Mouse (Mus musculus) heart, embryonic 13.5 days (tissue): Measurements from ENCODE around the gene 2900026A02Rik. TPM values are rescaled to one million over a fixed set of nuclear protein-coding genes. Genes with fewer than 3 reads are reported as not detected.
"Not testable (repeated sequence)": the region's sequence is repeated elsewhere in the genome, so short reads cannot be mapped to it uniquely, and the experiment has no call there.

ENCODE experiments used
- ATAC-seq: fragments of 200-750 bp; cut with Nextera tagmentation; 2 replicates; pipeline ENCODE4 v1.8.0; 2017; ENCODE audit warnings: moderate TSS enrichment; ENCODE audit not compliant: insufficient number of reproducible peaks, low FRiP score, low TSS enrichment; ENCODE audit errors: extremely low read depth
- H3K27ac ChIP-seq: fragments of 300-500 bp; sonication (generic); replicated peaks from 2 replicates; pipeline ENCODE4 v1.5.1; 2015; ENCODE audit warnings: moderate library complexity, mild to moderate bottlenecking, inconsistent platforms
- H3K27me3 ChIP-seq: fragments of 300-500 bp; sonication (generic); replicated peaks from 2 replicates; pipeline ENCODE4 v1.6.1; 2015; ENCODE audit warnings: mild to moderate bottlenecking, inconsistent platforms
- H3K36me3 ChIP-seq: fragments of 300-500 bp; sonication (generic); 2 replicates; pipeline ENCODE4 v1.6.1; 2015; ENCODE audit warnings: mild to moderate bottlenecking, inconsistent platforms
- H3K4me1 ChIP-seq: fragments of 300-500 bp; sonication (generic); 2 replicates; pipeline ENCODE4 v1.6.1; 2015; ENCODE audit warnings: inconsistent platforms
- H3K4me2 ChIP-seq: fragments of 300-500 bp; sonication (generic); 2 replicates; pipeline ENCODE4 v1.6.1; 2015; ENCODE audit warnings: inconsistent platforms, mild to moderate bottlenecking, moderate library complexity
- H3K4me3 ChIP-seq: fragments of 300-500 bp; sonication (generic); 2 replicates; pipeline ENCODE4 v1.5.1; 2015; ENCODE audit warnings: moderate library complexity, mild to moderate bottlenecking, inconsistent platforms
- H3K9ac ChIP-seq: fragments of 300-500 bp; sonication (generic); 2 replicates; pipeline ENCODE4 v1.6.1; 2015; ENCODE audit warnings: inconsistent platforms, mild to moderate bottlenecking, moderate library complexity
- H3K9me3 ChIP-seq: fragments of 300-500 bp; sonication (generic); 2 replicates; pipeline ENCODE4 v1.6.1; 2016; ENCODE audit warnings: inconsistent platforms
- WGBS: fragments of 180-500 bp; shearing (Covaris S2); methylation state at CpG from one replicate; pipeline ENCODE4 v1.1.7; 2015; ENCODE audit warnings: mixed read lengths; 5-methylcytosine and 5-hydroxymethylcytosine counted together
- polyA plus RNA-seq: library from polyadenylated mRNA; unstranded; fragments of >200 nt; fragmentation: Nextera tagmentation; extraction: Ambion mirVana; gene quantifications from 2 replicates; pipeline ENCODE4 v1.2.1, GENCODE M21; 2015

2900026A02Rik gene
- polyA plus RNA-seq, 1 experiment from 2014 or later: 14.8 TPM

GRCm38 (mm10) chr5:113119291-113119690 is 101.7 kb downstream of the 2900026A02Rik start:
- peaks cover 98% of the 10 kb centered on the region for H3K4me1 ChIP-seq
- H3K4me2 ChIP-seq: no peak overlapping the region
- WGBS: 50% methylated on average over 9 of the region's 9 CpGs
- no peaks in the 10 kb centered on the region for H3K27me3 ChIP-seq
- 0 out of 2 replicates have a peak overlapping the region, but pooled peaks have one; percentile 29 for H3K9ac ChIP-seq
- peak overlapping the region; percentile 28; the same call in 1 of the 2 replicates for H3K27ac ChIP-seq
- 0 out of 2 replicates have a peak, but pooled peaks cover 3% of the 10 kb centered on the region for H3K36me3 ChIP-seq
- no peak for ATAC-seq
- no peaks in the 10 kb centered on the region for H3K9me3 ChIP-seq
- H3K4me3 ChIP-seq: no peak overlapping the region

GRCm38 (mm10) chr5:113118695-113119094 is 102.3 kb downstream of the 2900026A02Rik start:
- Histone ChIP-seq H3K9me3 (no peaks in the 10 kb centered on the region), H3K4me1 (peaks cover 98% of the 10 kb centered on the region), H3K36me3 (0 out of 2 replicates have a peak, but pooled peaks cover 3% of the 10 kb centered on the region), H3K4me2 (no peak overlapping the region), H3K27me3 (no peaks in the 10 kb centered on the region), H3K9ac (peak overlapping the region; percentile 29; the same call in 1 of the 2 replicates), H3K27ac (peak overlapping the region; percentile 26), H3K4me3 (no peak overlapping the region)
- no peak for ATAC-seq
- WGBS: 42% methylated on average over 6 of the region's 6 CpGs

GRCm38 (mm10) chr5:113117361-113117760 is 103.7 kb downstream of the 2900026A02Rik start:
- H3K9ac ChIP-seq: no peak overlapping the region
- no peaks in the 10 kb centered on the region for H3K9me3 ChIP-seq
- peaks cover 98% of the 10 kb centered on the region for H3K4me1 ChIP-seq
- no peak overlapping the region for H3K4me3 ChIP-seq
- no peaks in the 10 kb centered on the region for H3K27me3 ChIP-seq
- no peak overlapping the region for H3K4me2 ChIP-seq
- WGBS: 62% methylated on average over 5 of the region's 5 CpGs
- no peak overlapping the region for H3K27ac ChIP-seq
- H3K36me3 ChIP-seq: 0 out of 2 replicates have a peak, but pooled peaks cover 3% of the 10 kb centered on the region
- no peak for ATAC-seq

- Histone ChIP-seq H3K4me2 (no peak overlapping the region), H3K4me1 (peaks cover 98% of the 10 kb centered on the region), H3K9me3 (no peaks in the 10 kb centered on the region), H3K27me3 (no peaks in the 10 kb centered on the region), H3K4me3 (no peak overlapping the region), H3K9ac (peak overlapping the region; percentile 52), H3K36me3 (0 out of 2 replicates have a peak, but pooled peaks cover 3% of the 10 kb centered on the region), H3K27ac (peak overlapping the region; percentile 99)
- ATAC-seq: no peak; the same call in 1 of the 2 replicates
- WGBS: 55% methylated on average over 10 of the region's 10 CpGs
Measured at GRCm38 (mm10) chr5:113115896-113116295, 105.1 kb downstream of the 2900026A02Rik start.

- Histone ChIP-seq H3K27ac (peak overlapping the region; percentile 99), H3K27me3 (no peaks in the 10 kb centered on the region), H3K9ac (peak overlapping the region; percentile 75), H3K36me3 (0 out of 2 replicates have a peak, but pooled peaks cover 3% of the 10 kb centered on the region), H3K4me1 (peaks cover 93% of the 10 kb centered on the region), H3K4me3 (no peak overlapping the region), H3K9me3 (no peaks in the 10 kb centered on the region), H3K4me2 (peak overlapping the region; percentile 54)
- 17% methylated on average over 20 of the region's 20 CpGs for WGBS
- ATAC-seq: peak; percentile 75
Measured at GRCm38 (mm10) chr5:113114264-113115225, 106.5 kb downstream of the 2900026A02Rik start.

- H3K9ac ChIP-seq: peak overlapping the region; percentile 75
- H3K27me3 ChIP-seq: no peaks in the 10 kb centered on the region
- no peak overlapping the region for H3K4me3 ChIP-seq
- peaks cover 92% of the 10 kb centered on the region for H3K4me1 ChIP-seq
- H3K36me3 ChIP-seq: 0 out of 2 replicates have a peak, but pooled peaks cover 3% of the 10 kb centered on the region
- 35% methylated on average over 5 of the region's 5 CpGs for WGBS
- no peak for ATAC-seq
- no peak overlapping the region for H3K4me2 ChIP-seq
- peak overlapping the region; percentile 99 for H3K27ac ChIP-seq
- H3K9me3 ChIP-seq: no peaks in the 10 kb centered on the region
Measured at GRCm38 (mm10) chr5:113113120-113113519, 107.9 kb downstream of the 2900026A02Rik start.

- no peak for ATAC-seq
Measured at GRCm38 (mm10) chr5:113111336-113111735, 109.7 kb downstream of the 2900026A02Rik start.

GRCm38 (mm10) chr5:113110929-113111328 is 110.1 kb downstream of the 2900026A02Rik start:
- H3K4me3 ChIP-seq: no peak overlapping the region
- H3K4me2 ChIP-seq: peak overlapping the region; percentile 24; the same call in 1 of the 2 replicates
- H3K27me3 ChIP-seq: no peaks in the 10 kb centered on the region
- WGBS: 0% methylated on average over 1 of the region's 1 CpGs
- peaks cover 88% of the 10 kb centered on the region for H3K4me1 ChIP-seq
- peak overlapping the region; percentile 99 for H3K27ac ChIP-seq
- peak overlapping the region; percentile 71 for H3K9ac ChIP-seq
- 0 out of 2 replicates have a peak, but pooled peaks cover 3% of the 10 kb centered on the region for H3K36me3 ChIP-seq
- H3K9me3 ChIP-seq: no peaks in the 10 kb centered on the region
- no peak for ATAC-seq

More at GRCm38 (mm10) chr5:113111336-113111735, 109.7 kb downstream of the 2900026A02Rik start:
- H3K4me2 ChIP-seq: 0 out of 2 replicates have a peak overlapping the region, but pooled peaks have one; percentile 24
- no peaks in the 10 kb centered on the region for H3K27me3 ChIP-seq
- H3K4me3 ChIP-seq: no peak overlapping the region
- peaks cover 92% of the 10 kb centered on the region for H3K4me1 ChIP-seq
- H3K27ac ChIP-seq: peak overlapping the region; percentile 99
- 10% methylated on average over 4 of the region's 4 CpGs for WGBS
- H3K9me3 ChIP-seq: no peaks in the 10 kb centered on the region
- 0 out of 2 replicates have a peak, but pooled peaks cover 3% of the 10 kb centered on the region for H3K36me3 ChIP-seq
- peak overlapping the region; percentile 71 for H3K9ac ChIP-seq

GRCm38 (mm10) chr5:113109651-113110050 is 111.4 kb downstream of the 2900026A02Rik start:
- H3K36me3 ChIP-seq, H3K4me2 ChIP-seq, H3K27me3 ChIP-seq, ATAC-seq, H3K9ac ChIP-seq, H3K4me3 ChIP-seq, H3K9me3 ChIP-seq: not testable (repeated sequence)
- WGBS: 80% methylated on average over 2 of the region's 2 CpGs
- Histone ChIP-seq H3K27ac (peak overlapping the region; percentile 92; the same call in 1 of the 2 replicates), H3K4me1 (peaks cover 75% of the 10 kb centered on the region)

GRCm38 (mm10) chr5:113108165-113108764 is 112.8 kb downstream of the 2900026A02Rik start:
- WGBS: 26% methylated on average over 11 of the region's 11 CpGs
- Histone ChIP-seq H3K27me3 (no peaks in the 10 kb centered on the region), H3K4me2 (peak overlapping the region; percentile 31), H3K4me1 (peaks cover 69% of the 10 kb centered on the region), H3K4me3 (no peak overlapping the region), H3K9ac (peak overlapping the region; percentile 53), H3K36me3 (no peaks in the 10 kb centered on the region), H3K27ac (peak overlapping the region; percentile 92), H3K9me3 (no peaks in the 10 kb centered on the region)
- ATAC-seq: peak; percentile 40; the same call in 1 of the 2 replicates

- Histone ChIP-seq H3K27me3 (no peaks in the 10 kb centered on the region), H3K9ac (peak overlapping the region; percentile 53), H3K27ac (peak overlapping the region; percentile 92), H3K4me3 (no peak overlapping the region), H3K36me3 (no peaks in the 10 kb centered on the region), H3K4me2 (peak overlapping the region; percentile 31; the same call in 1 of the 2 replicates), H3K9me3 (no peaks in the 10 kb centered on the region), H3K4me1 (peaks cover 69% of the 10 kb centered on the region)
- 30% methylated on average over 3 of the region's 3 CpGs for WGBS
- peak; percentile 33; the same call in 1 of the 2 replicates for ATAC-seq
Measured at GRCm38 (mm10) chr5:113107709-113108108, 113.3 kb downstream of the 2900026A02Rik start.
